Mouse (Mus musculus): ENCODE measurements around the gene Aplp2. TPM values are rescaled to one million over a fixed set of nuclear protein-coding genes. Genes with fewer than 3 reads are reported as not detected.

Gene Aplp2
- polyA plus RNA-seq, 1 experiment from 2014 or later = 412 TPM

DNA sequence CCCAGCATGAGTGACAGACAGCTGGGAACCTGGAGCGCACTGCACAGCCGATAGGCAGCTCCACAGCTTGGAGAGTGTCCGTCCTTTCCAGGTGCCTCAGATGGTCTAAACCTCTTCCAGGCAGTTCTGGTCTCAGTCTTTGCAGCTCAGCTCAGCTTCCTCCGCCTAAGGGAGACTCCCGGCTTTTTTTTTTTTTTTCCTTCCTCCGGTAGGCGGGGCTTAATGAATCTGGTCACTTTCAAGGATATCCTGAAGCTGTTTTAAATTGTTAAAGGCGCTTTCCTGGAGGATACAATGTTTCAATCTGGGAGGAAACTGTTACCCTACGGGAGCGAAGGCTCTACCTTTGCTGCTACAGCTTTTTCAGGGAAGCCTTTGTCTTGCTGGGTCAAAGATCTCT, 9.6 kb upstream of the Aplp2 start:
- WGBS = 39% methylated on average over 10 of the region's 10 CpGs
- Histone ChIP-seq H3K9me3 (no peaks in the 10 kb centered on the region), H3K36me3 (no peaks in the 10 kb centered on the region), H3K4me1 (replicated peaks) (no peaks in the 10 kb centered on the region), H3K27me3 (no peaks in the 10 kb centered on the region), H3K27ac (replicated peaks) (no peak overlapping the region), H3K4me3 (no peak overlapping the region), H3K9ac (no peak overlapping the region), H3K4me2 (no peak overlapping the region)
- ATAC-seq (ENCODE audit: low FRiP score, low read depth) = no peak

DNA sequence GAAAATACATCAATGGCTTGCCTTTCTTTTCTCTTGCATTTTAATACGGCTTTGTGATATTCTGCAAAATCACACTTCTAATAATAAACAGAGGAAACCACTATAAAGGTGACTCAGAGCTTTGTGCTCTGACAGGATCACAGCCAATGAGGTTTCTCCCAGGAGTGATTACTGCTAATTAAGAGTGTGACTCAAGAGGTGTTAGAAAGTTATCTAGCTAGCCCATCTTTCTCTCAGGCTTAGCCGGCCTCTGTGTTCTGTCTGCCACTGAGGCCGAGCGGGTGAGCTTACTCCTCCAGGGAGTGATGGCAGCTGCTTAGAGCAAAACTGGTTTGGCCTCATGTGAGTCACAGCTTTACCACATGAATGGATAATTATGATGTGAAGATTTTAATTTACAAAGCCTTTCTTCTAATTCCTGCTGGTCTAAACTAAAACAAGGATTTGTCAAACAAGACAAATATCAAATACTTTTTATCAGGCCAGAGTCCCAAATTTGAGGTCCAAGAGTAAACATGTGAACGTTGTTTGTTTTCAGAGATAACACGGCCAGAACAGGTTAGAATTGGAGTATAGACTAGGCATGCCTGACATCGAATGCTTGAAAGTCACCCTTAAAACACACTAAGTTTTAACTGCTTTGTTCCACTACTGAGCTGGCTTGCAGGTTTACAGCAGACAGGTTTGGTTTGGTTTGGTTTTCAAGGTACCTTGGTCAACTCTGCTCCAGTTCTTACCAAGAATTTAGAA, 6.2 kb upstream of the Aplp2 start:
- H3K27ac ChIP-seq (replicated peaks) = no peak overlapping the region
- H3K4me3 ChIP-seq = no peak overlapping the region
- no peak overlapping the region for H3K9ac ChIP-seq
- H3K4me1 ChIP-seq (replicated peaks) = peaks cover 3% of the 10 kb centered on the region
- 81% methylated on average over 7 of the region's 7 CpGs for WGBS
- H3K9me3 ChIP-seq = no peaks in the 10 kb centered on the region
- H3K36me3 ChIP-seq = no peaks in the 10 kb centered on the region
- H3K27me3 ChIP-seq = no peaks in the 10 kb centered on the region
- H3K4me2 ChIP-seq = no peak overlapping the region
- ATAC-seq (ENCODE audit: low FRiP score, low read depth) = no peak

DNA sequence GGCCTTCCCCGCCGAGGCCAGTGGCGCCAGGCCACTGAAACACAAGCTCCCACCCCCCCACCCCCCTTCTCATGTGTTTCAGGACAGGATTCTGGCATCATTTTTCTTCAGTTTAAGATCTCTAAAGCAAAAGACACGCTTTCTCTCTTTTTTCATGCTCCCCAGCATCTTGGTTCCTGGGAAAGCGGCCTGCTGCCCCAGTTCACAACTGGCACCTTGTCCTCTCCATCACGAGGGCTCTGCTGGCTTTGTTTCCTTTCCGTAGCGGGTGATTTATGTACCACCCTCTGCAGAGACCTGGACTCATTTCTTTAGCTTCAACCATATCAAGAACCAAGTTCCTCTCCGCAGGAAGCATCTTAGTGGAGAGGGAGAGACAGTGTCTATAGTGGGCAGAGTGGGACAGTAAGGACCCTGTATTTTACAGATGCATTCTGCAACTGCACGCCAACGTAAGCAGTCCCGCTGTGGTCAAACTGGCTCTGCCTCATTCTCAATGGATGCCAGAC, 939 bp upstream of the Aplp2 start:
- WGBS = 10% methylated on average over 12 of the region's 12 CpGs
- ATAC-seq (ENCODE audit: low FRiP score, low read depth) = no peak

DNA sequence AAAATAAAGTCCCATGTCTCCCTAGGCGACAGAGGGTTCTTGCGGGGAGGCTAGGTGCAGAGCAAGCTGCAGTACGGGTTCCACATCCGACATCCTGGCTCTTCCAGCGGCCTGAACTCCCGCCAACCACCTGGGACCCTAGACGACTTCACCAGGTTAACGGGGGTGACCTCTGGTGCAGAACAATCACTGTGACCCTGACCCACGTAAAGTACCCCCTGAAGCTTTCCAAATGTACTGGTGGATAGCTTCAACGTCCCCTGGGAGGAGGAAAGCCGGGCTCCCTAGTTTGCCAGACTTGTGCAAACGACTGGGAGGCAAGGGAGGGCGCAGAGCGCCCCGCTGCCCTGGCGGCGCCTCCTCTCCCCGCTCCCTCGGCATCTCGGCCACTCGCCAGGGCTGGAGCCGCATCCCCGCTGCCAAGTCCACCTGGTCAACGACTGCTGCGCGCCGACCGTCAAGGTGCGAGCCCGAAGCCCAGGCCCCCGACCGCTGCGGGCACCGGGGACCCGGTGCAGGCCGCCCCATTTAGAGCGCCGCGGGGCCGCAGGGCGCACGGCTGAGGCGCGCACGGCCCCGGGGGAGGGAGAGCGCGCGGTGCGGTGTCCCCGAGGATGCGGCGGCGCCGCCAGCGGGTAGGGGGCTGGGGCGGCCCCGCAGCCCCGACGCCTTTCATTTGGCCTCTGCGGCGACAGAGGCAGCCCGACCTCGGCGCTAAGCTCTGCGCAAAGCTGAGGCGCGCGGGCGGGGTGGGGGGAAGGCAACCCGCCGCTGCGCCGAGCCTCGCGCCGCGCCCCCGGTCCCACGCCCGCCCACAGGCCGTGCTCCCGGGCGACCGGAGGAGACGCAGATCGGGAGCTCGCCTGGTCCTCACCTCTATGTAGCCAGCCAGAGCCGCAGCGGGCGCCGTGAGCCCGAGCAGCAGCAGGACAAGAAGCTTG, 596 bp downstream of the Aplp2 start:
- Histone ChIP-seq H3K27me3 (no peaks in the 10 kb centered on the region), H3K9ac (peak overlapping the region; percentile 81), H3K4me3 (peak overlapping the region; percentile 77), H3K9me3 (no peaks in the 10 kb centered on the region), H3K27ac (replicated peaks) (peak overlapping the region; percentile 92), H3K4me1 (replicated peaks) (peaks cover 50% of the 10 kb centered on the region), H3K36me3 (no peaks in the 10 kb centered on the region), H3K4me2 (peak overlapping the region; percentile 90)
- peak; percentile 69 for ATAC-seq (ENCODE audit: low FRiP score, low read depth)
- under 1% methylated on average over 64 of the region's 93 CpGs for WGBS

More for the DNA sequence above, 939 bp upstream of the Aplp2 start:
- Histone ChIP-seq H3K4me1 (replicated peaks) (peaks cover 41% of the 10 kb centered on the region), H3K27me3 (no peaks in the 10 kb centered on the region), H3K9me3 (no peaks in the 10 kb centered on the region), H3K27ac (replicated peaks) (peak overlapping the region; percentile 89), H3K4me2 (peak overlapping the region; percentile 90), H3K4me3 (peak overlapping the region; percentile 77), H3K36me3 (no peaks in the 10 kb centered on the region), H3K9ac (peak overlapping the region; percentile 51)

DNA sequence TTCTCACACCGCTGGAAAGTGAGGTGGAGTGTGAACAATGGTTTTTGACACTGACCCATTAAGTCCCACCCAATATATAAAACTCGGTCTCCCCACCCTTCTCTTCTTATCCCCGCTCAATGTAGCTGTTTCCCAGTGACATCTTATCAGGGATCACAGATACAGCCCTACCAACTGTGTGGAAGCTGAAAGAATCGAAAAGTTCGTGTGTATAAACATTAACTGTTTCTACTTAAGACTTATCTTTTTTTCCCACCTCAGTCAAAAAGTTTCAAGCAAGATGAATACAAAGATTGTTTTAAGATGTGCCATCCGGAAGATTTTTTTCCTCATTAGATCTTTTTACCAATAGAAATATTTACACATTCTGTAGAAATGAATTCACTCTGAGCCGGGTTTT, 1.5 kb downstream of the Aplp2 start:
- Histone ChIP-seq H3K36me3 (no peaks in the 10 kb centered on the region), H3K9me3 (no peaks in the 10 kb centered on the region), H3K27me3 (no peaks in the 10 kb centered on the region), H3K4me2 (peak overlapping the region; percentile 90), H3K4me3 (peak overlapping the region; percentile 77), H3K9ac (peak overlapping the region; percentile 81), H3K27ac (replicated peaks) (no peak overlapping the region), H3K4me1 (replicated peaks) (peaks cover 52% of the 10 kb centered on the region)
- WGBS = 32% methylated on average over 7 of the region's 7 CpGs
- ATAC-seq (ENCODE audit: low FRiP score, low read depth) = no peak

DNA sequence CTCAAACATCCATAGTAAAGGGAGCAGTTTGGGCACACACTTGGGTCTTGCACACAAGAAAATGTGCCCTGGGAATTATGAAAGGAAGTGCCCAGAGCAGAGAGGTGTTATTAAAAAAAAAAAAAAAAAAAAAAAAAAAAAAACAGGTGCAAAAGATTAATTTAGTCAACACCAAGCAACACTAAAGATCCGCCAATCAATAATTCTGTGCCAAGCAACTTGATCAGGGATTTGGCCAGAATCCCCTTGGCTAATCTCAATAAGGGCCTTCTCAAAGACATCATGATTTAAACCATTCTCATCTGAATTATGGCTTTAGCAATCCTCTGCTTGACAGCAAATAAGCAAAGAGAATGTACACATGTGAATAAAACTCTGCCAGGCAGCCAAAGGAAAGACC, 2.1 kb downstream of the Aplp2 start:
- Histone ChIP-seq H3K9ac (no peak overlapping the region), H3K9me3 (no peaks in the 10 kb centered on the region), H3K4me3 (no peak overlapping the region), H3K27me3 (no peaks in the 10 kb centered on the region), H3K36me3 (no peaks in the 10 kb centered on the region), H3K4me2 (peak overlapping the region; percentile 90), H3K27ac (replicated peaks) (no peak overlapping the region), H3K4me1 (replicated peaks) (peaks cover 52% of the 10 kb centered on the region)
- 83% methylated on average over 1 of the region's 1 CpGs for WGBS
- no peak for ATAC-seq (ENCODE audit: low FRiP score, low read depth)

DNA sequence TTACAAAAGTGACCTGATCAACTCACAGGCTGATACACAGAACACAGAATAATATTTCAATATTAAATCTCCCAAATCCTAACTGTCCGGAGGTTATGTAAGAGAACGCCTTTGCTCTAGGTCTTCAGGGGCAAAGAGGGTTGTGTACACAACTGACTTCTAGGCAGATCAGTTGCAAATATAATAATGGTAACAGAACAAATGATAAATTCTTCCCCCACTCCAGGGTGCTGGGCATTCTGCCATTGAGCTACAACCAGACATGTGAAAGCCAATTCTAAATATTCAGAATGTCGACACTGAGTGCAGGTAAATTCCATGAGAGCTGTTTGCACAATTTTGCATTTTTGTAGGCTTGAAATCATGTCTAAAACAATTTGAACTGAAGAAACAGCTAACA, 3.9 kb downstream of the Aplp2 start:
- no peaks in the 10 kb centered on the region for H3K27me3 ChIP-seq
- no peak for ATAC-seq (ENCODE audit: low FRiP score, low read depth)
- no peaks in the 10 kb centered on the region for H3K9me3 ChIP-seq
- no peaks in the 10 kb centered on the region for H3K36me3 ChIP-seq
- no peak overlapping the region for H3K4me3 ChIP-seq
- H3K4me1 ChIP-seq (replicated peaks) = peaks cover 60% of the 10 kb centered on the region
- H3K9ac ChIP-seq = no peak overlapping the region
- H3K4me2 ChIP-seq = no peak overlapping the region
- H3K27ac ChIP-seq (replicated peaks) = no peak overlapping the region
- WGBS = 57% methylated on average over 3 of the region's 3 CpGs

DNA sequence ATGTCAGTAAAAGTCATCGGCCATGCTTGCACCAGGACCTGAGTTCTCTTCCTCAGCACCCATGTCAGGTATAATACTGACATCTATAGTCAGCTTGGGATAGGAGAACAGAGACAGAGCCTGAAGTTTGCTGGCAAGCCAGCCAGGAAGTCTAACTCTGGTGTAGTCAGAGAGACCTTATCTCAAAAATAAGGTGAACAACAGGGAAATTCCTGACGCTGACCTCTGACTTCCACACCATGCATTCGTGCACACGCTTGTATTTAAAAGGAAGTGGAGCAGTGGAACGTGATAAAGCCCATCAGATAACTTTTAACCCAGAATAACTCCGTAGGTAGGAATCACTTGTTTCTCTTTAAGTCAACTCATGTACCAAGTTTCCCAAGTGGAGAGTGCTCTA, 6.9 kb downstream of the Aplp2 start:
- Histone ChIP-seq H3K4me2 (no peak overlapping the region), H3K9me3 (no peaks in the 10 kb centered on the region), H3K9ac (no peak overlapping the region), H3K4me1 (replicated peaks) (peaks cover 44% of the 10 kb centered on the region), H3K27ac (replicated peaks) (no peak overlapping the region), H3K36me3 (no peaks in the 10 kb centered on the region), H3K4me3 (no peak overlapping the region), H3K27me3 (no peaks in the 10 kb centered on the region)
- no peak for ATAC-seq (ENCODE audit: low FRiP score, low read depth)
- WGBS = 81% methylated on average over 6 of the region's 6 CpGs

DNA sequence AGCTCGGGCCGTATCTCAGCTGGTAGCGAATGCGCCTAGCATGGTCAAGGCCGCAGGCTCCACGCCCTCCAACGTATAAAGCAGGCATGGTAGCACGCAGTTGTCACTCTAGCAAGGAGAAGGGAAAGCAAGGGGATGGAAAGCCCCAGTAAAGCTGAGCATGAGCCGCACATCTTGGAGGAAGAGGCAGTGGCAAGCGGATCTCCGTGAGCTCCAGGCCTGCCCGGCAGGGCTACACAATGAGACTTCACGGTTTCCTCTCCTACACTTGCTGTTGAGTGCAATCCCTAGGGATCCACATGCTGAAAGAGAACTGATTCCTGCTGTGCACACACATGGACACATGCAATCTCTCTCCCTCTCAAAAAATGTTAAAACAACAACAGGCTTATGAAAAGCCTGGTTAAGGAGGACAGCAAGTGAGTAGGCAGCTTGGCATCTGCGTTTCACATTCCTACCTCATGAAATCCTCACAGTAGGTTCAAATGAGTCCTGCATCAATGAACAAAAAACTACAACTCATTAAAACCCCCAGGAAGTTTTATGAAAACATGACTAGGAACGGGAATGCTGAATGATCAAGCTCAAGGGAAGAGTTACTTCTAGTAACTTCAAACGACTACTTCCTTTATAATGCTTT, 7.9 kb downstream of the Aplp2 start:
- no peaks in the 10 kb centered on the region for H3K9me3 ChIP-seq
- 76% methylated on average over 16 of the region's 16 CpGs for WGBS
- no peaks in the 10 kb centered on the region for H3K27me3 ChIP-seq
- H3K4me1 ChIP-seq (replicated peaks) = peaks cover 35% of the 10 kb centered on the region
- H3K9ac ChIP-seq = no peak overlapping the region
- H3K27ac ChIP-seq (replicated peaks) = no peak overlapping the region
- H3K36me3 ChIP-seq = no peaks in the 10 kb centered on the region
- H3K4me2 ChIP-seq = no peak overlapping the region
- no peak for ATAC-seq (ENCODE audit: low FRiP score, low read depth)
- H3K4me3 ChIP-seq = no peak overlapping the region

DNA sequence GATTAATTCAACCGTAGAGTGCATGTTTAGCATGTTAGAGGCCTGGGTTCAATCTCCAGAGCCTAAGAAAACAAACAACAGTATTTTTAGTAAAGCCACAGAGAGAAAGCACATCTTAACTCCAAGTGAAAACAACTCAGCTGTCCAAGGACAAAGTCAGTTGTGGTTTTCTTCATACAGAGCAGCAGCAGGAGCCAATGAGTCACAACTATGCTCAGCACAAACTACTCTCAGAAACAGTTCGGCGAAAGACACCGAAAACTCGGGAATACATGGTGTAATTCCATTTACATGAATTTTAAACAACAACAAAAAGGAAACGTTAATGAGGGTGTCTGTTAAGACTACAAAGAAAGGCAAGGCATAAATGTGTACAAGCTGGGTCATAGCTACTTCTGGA, 8.5 kb downstream of the Aplp2 start:
- H3K27me3 ChIP-seq = no peaks in the 10 kb centered on the region
- H3K36me3 ChIP-seq = no peaks in the 10 kb centered on the region
- H3K9ac ChIP-seq = no peak overlapping the region
- no peak overlapping the region for H3K4me3 ChIP-seq
- no peak overlapping the region for H3K4me2 ChIP-seq
- H3K4me1 ChIP-seq (replicated peaks) = peaks cover 28% of the 10 kb centered on the region
- no peak for ATAC-seq (ENCODE audit: low FRiP score, low read depth)
- WGBS = 84% methylated on average over 6 of the region's 6 CpGs
- H3K27ac ChIP-seq (replicated peaks) = no peak overlapping the region
- H3K9me3 ChIP-seq = no peaks in the 10 kb centered on the region

DNA sequence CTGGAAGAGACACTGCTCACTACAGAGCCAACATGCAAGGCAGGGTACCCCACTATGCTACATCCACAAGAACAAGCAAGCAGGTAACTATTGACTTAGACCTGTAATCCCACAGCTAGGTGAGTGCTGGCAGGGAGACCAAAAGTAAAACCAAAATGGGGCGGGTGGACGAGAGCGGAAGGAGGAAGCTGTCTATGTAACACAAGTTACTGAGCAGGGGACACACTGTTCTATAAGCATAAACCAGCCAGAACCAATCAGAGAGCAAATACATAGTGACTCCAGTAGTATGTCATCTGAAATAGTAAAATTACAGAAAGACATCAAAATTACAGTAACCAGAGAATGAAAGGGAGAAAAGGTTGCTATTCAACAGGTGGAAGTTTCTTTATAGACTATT, 13.0 kb downstream of the Aplp2 start:
- no peak for ATAC-seq (ENCODE audit: low FRiP score, low read depth)
- H3K27me3 ChIP-seq = no peaks in the 10 kb centered on the region
- peaks cover 6% of the 10 kb centered on the region for H3K4me1 ChIP-seq (replicated peaks)
- no peak overlapping the region for H3K4me2 ChIP-seq
- H3K36me3 ChIP-seq = no peaks in the 10 kb centered on the region
- H3K9ac ChIP-seq = no peak overlapping the region
- no peaks in the 10 kb centered on the region for H3K9me3 ChIP-seq
- no peak overlapping the region for H3K27ac ChIP-seq (replicated peaks)
- WGBS = 96% methylated on average over 3 of the region's 3 CpGs
- H3K4me3 ChIP-seq = no peak overlapping the region

DNA sequence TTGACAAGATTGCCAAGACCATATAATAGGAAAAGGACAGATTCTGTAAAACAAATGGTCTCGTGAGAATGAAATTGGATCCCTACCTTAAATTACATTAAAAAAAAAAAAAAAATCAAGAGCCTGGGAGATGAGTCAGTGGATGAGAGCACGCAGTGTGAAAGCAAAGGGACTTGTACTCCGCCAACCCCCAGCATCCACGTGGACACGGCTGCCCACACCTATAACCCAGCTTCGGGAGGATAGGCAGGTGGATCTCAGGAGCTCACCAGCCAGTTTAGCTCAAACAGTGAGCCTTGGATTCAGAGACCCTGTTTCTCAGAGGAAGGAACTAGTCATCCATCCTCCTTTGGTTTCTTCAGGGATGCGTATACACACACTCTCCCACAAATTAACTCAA, 13.8 kb downstream of the Aplp2 start:
- Histone ChIP-seq H3K4me3 (no peak overlapping the region), H3K9me3 (no peaks in the 10 kb centered on the region), H3K36me3 (no peaks in the 10 kb centered on the region), H3K4me1 (replicated peaks) (0 out of 2 replicates have a peak, but pooled peaks cover 2% of the 10 kb centered on the region), H3K27me3 (no peaks in the 10 kb centered on the region), H3K27ac (replicated peaks) (no peak overlapping the region), H3K4me2 (no peak overlapping the region), H3K9ac (no peak overlapping the region)
- ATAC-seq (ENCODE audit: low FRiP score, low read depth) = no peak
- 96% methylated on average over 7 of the region's 7 CpGs for WGBS

Measured in hindbrain, embryonic 15.5 days (tissue).